Mouse (Mus musculus) forebrain, embryonic 12.5 days (tissue): ENCODE data around the gene Ces3a. TPM values are rescaled to one million over a fixed set of nuclear protein-coding genes. Genes with fewer than 3 reads are reported as not detected.

Source experiments
- ATAC-seq: fragments of 200-750 bp; cut with Nextera tagmentation; 2 replicates; pipeline ENCODE4 v1.8.0; 2017; ENCODE audit warnings: moderate TSS enrichment; ENCODE audit not compliant: low FRiP score
- H3K27ac ChIP-seq: fragments of 300-500 bp; sonication (generic); 2 replicates; pipeline ENCODE4 v1.5.1; 2016; ENCODE audit warnings: mild to moderate bottlenecking
- H3K27me3 ChIP-seq: fragments of 300-500 bp; sonication (generic); 2 replicates; pipeline ENCODE4 v1.6.1; 2016; ENCODE audit warnings: mild to moderate bottlenecking
- H3K36me3 ChIP-seq: fragments of 300-500 bp; sonication (generic); replicated peaks from 2 replicates; pipeline ENCODE4 v1.6.1; 2016; ENCODE audit warnings: mild to moderate bottlenecking
- H3K4me1 ChIP-seq: fragments of 300-500 bp; sonication (generic); 2 replicates; pipeline ENCODE4 v1.6.1; 2016
- H3K4me2 ChIP-seq: fragments of 300-500 bp; sonication (generic); 2 replicates; pipeline ENCODE4 v1.6.1; 2016; ENCODE audit warnings: mild to moderate bottlenecking, moderate library complexity
- H3K4me3 ChIP-seq: fragments of 300-500 bp; sonication (generic); replicated peaks from 2 replicates; pipeline ENCODE4 v1.5.1; 2016; ENCODE audit warnings: mild to moderate bottlenecking
- H3K9ac ChIP-seq: fragments of 300-500 bp; sonication (generic); 2 replicates; pipeline ENCODE4 v1.6.1; 2016; ENCODE audit warnings: mild to moderate bottlenecking
- H3K9me3 ChIP-seq: fragments of 300-500 bp; sonication (generic); 2 replicates; pipeline ENCODE4 v1.6.1; 2016
- WGBS: fragments of 180-500 bp; shearing (Covaris S2); methylation state at CpG from one replicate; pipeline ENCODE4 v1.1.7; 2016; 5-methylcytosine and 5-hydroxymethylcytosine counted together
- polyA plus RNA-seq: library from polyadenylated mRNA; unstranded; fragments of >200 nt; fragmentation: Nextera tagmentation; extraction: Ambion mirVana; gene quantifications from 2 replicates; pipeline ENCODE4 v1.2.1, GENCODE M21; 2016

Ces3a gene
- polyA plus RNA-seq, result not detected in 2 replicates

GRCm38 (mm10) chr8:105048371-105048854 is at the start of gene Ces3a:
Gene Ces3a (plus strand): TSS chr8:105048601.
- Histone ChIP-seq H3K9me3 (no peaks in the 10 kb centered on the region), H3K27me3 (no peaks in the 10 kb centered on the region), H3K4me2 (no peak within 1 kb of the TSS), H3K36me3 (no peaks in the 10 kb centered on the region), H3K9ac (no peak within 1 kb of the TSS), H3K4me3 (no peak within 1 kb of the TSS), H3K4me1 (no peaks in the 10 kb centered on the region), H3K27ac (no peak within 1 kb of the TSS)
- WGBS, result 76% methylated on average over 3 of the region's 3 CpGs
- ATAC-seq, result no peak

GRCm38 (mm10) chr8:104999183-104999582 is 49.2 kb upstream of the Ces3a start:
- Histone ChIP-seq H3K36me3 (no peaks in the 10 kb centered on the region), H3K4me1 (no peaks in the 10 kb centered on the region), H3K4me3 (no peak overlapping the region), H3K9me3 (no peaks in the 10 kb centered on the region), H3K9ac (no peak overlapping the region), H3K27ac (no peak overlapping the region), H3K4me2 (no peak overlapping the region), H3K27me3 (no peaks in the 10 kb centered on the region)
- 91% methylated on average over 6 of the region's 6 CpGs for WGBS
- no peak for ATAC-seq

- Histone ChIP-seq H3K27ac (no peak within 1 kb of the TSS), H3K27me3 (no peaks in the 10 kb centered on the region), H3K9me3 (no peaks in the 10 kb centered on the region), H3K4me3 (no peak within 1 kb of the TSS), H3K4me1 (no peaks in the 10 kb centered on the region), H3K9ac (no peak within 1 kb of the TSS), H3K4me2 (no peak within 1 kb of the TSS), H3K36me3 (no peaks in the 10 kb centered on the region)
- 88% methylated on average over 7 of the region's 7 CpGs for WGBS
- no peak for ATAC-seq
Measured at GRCm38 (mm10) chr8:105000586-105000985, 47.8 kb upstream of the Ces3a start, which contains the start of gene Ces2h. Gene Ces2h (plus strand): TSS chr8:105000853.

- Histone ChIP-seq H3K9me3 (no peaks in the 10 kb centered on the region), H3K9ac (no peak overlapping the region), H3K4me3 (no peak overlapping the region), H3K36me3 (no peaks in the 10 kb centered on the region), H3K27ac (no peak overlapping the region), H3K27me3 (no peaks in the 10 kb centered on the region), H3K4me2 (no peak overlapping the region), H3K4me1 (no peaks in the 10 kb centered on the region)
- no peak for ATAC-seq
- WGBS, result 90% methylated on average over 2 of the region's 2 CpGs
Measured at GRCm38 (mm10) chr8:105010000-105010399, 38.4 kb upstream of the Ces3a start.

- no peaks in the 10 kb centered on the region for H3K36me3 ChIP-seq
- ATAC-seq, result no peak
- no peak overlapping the region for H3K27ac ChIP-seq
- H3K4me1 ChIP-seq, result no peaks in the 10 kb centered on the region
- no peaks in the 10 kb centered on the region for H3K27me3 ChIP-seq
- no peak overlapping the region for H3K4me2 ChIP-seq
- H3K9me3 ChIP-seq, result no peaks in the 10 kb centered on the region
- no peak overlapping the region for H3K4me3 ChIP-seq
- H3K9ac ChIP-seq, result no peak overlapping the region
- 79% methylated on average over 12 of the region's 12 CpGs for WGBS
Measured at GRCm38 (mm10) chr8:105011136-105011535, 37.3 kb upstream of the Ces3a start.

GRCm38 (mm10) chr8:105014391-105014790 is 34.0 kb upstream of the Ces3a start:
- 91% methylated on average over 5 of the region's 5 CpGs for WGBS
- H3K9ac ChIP-seq, result no peak overlapping the region
- H3K27me3 ChIP-seq, result no peaks in the 10 kb centered on the region
- no peak overlapping the region for H3K4me2 ChIP-seq
- no peaks in the 10 kb centered on the region for H3K9me3 ChIP-seq
- no peaks in the 10 kb centered on the region for H3K4me1 ChIP-seq
- no peak overlapping the region for H3K4me3 ChIP-seq
- H3K36me3 ChIP-seq, result no peaks in the 10 kb centered on the region
- no peak for ATAC-seq
- H3K27ac ChIP-seq, result no peak overlapping the region

- Histone ChIP-seq H3K4me2 (no peak overlapping the region), H3K27me3 (no peaks in the 10 kb centered on the region), H3K27ac (no peak overlapping the region), H3K9me3 (no peaks in the 10 kb centered on the region), H3K4me3 (no peak overlapping the region), H3K36me3 (no peaks in the 10 kb centered on the region), H3K4me1 (no peaks in the 10 kb centered on the region), H3K9ac (no peak overlapping the region)
- no peak for ATAC-seq
- WGBS, result 92% methylated on average over 1 of the region's 1 CpGs
Measured at GRCm38 (mm10) chr8:105021954-105022353, 26.4 kb upstream of the Ces3a start.

- no peak overlapping the region for H3K9ac ChIP-seq
- no peaks in the 10 kb centered on the region for H3K27me3 ChIP-seq
- no peaks in the 10 kb centered on the region for H3K4me1 ChIP-seq
- WGBS, result 59% methylated on average over 1 of the region's 1 CpGs
- H3K27ac ChIP-seq, result no peak overlapping the region
- no peak overlapping the region for H3K4me3 ChIP-seq
- no peak for ATAC-seq
- H3K9me3 ChIP-seq, result no peaks in the 10 kb centered on the region
- no peak overlapping the region for H3K4me2 ChIP-seq
- no peaks in the 10 kb centered on the region for H3K36me3 ChIP-seq
Measured at GRCm38 (mm10) chr8:105023087-105023486, 25.3 kb upstream of the Ces3a start.

- no peak overlapping the region for H3K27ac ChIP-seq
- no peaks in the 10 kb centered on the region for H3K9me3 ChIP-seq
- no peaks in the 10 kb centered on the region for H3K27me3 ChIP-seq
- H3K4me2 ChIP-seq, result no peak overlapping the region
- H3K36me3 ChIP-seq, result no peaks in the 10 kb centered on the region
- H3K4me3 ChIP-seq, result no peak overlapping the region
- no peak overlapping the region for H3K9ac ChIP-seq
- ATAC-seq, result no peak
- 69% methylated on average over 2 of the region's 2 CpGs for WGBS
- no peaks in the 10 kb centered on the region for H3K4me1 ChIP-seq
Measured at GRCm38 (mm10) chr8:105025050-105025449, 23.4 kb upstream of the Ces3a start.

- H3K4me2 ChIP-seq, result no peak overlapping the region
- no peaks in the 10 kb centered on the region for H3K9me3 ChIP-seq
- H3K4me1 ChIP-seq, result no peaks in the 10 kb centered on the region
- no peak overlapping the region for H3K4me3 ChIP-seq
- no peak overlapping the region for H3K27ac ChIP-seq
- 80% methylated on average over 1 of the region's 1 CpGs for WGBS
- ATAC-seq, result no peak
- H3K9ac ChIP-seq, result no peak overlapping the region
- no peaks in the 10 kb centered on the region for H3K36me3 ChIP-seq
- no peaks in the 10 kb centered on the region for H3K27me3 ChIP-seq
Measured at GRCm38 (mm10) chr8:105043510-105043909, 4.9 kb upstream of the Ces3a start.

- no peak for ATAC-seq
Measured at GRCm38 (mm10) chr8:105045824-105046401, 2.5 kb upstream of the Ces3a start.

GRCm38 (mm10) chr8:105056211-105056610 is 7.8 kb downstream of the Ces3a start:
- no peak for ATAC-seq
- Histone ChIP-seq H3K36me3 (no peaks in the 10 kb centered on the region), H3K27me3 (no peaks in the 10 kb centered on the region), H3K4me3 (no peak overlapping the region), H3K9ac (no peak overlapping the region), H3K4me1 (no peaks in the 10 kb centered on the region), H3K27ac (no peak overlapping the region), H3K4me2 (no peak overlapping the region), H3K9me3 (no peaks in the 10 kb centered on the region)
- 91% methylated on average over 4 of the region's 4 CpGs for WGBS

More at GRCm38 (mm10) chr8:105045824-105046401, 2.5 kb upstream of the Ces3a start:
- Histone ChIP-seq H3K36me3 (no peaks in the 10 kb centered on the region), H3K4me3 (no peak overlapping the region), H3K27me3 (no peaks in the 10 kb centered on the region), H3K9me3 (no peaks in the 10 kb centered on the region), H3K27ac (no peak overlapping the region), H3K9ac (no peak overlapping the region), H3K4me2 (no peak overlapping the region), H3K4me1 (no peaks in the 10 kb centered on the region)
- 88% methylated on average over 3 of the region's 3 CpGs for WGBS

- peaks cover 3% of the 10 kb centered on the region; the same call in 1 of the 2 replicates for H3K9me3 ChIP-seq
- no peak for ATAC-seq
- H3K9ac ChIP-seq, result no peak overlapping the region
- no peak overlapping the region for H3K4me3 ChIP-seq
- H3K27ac ChIP-seq, result no peak overlapping the region
- no peaks in the 10 kb centered on the region for H3K27me3 ChIP-seq
- no peaks in the 10 kb centered on the region for H3K36me3 ChIP-seq
- no peaks in the 10 kb centered on the region for H3K4me1 ChIP-seq
- no peak overlapping the region for H3K4me2 ChIP-seq
Measured at GRCm38 (mm10) chr8:105060056-105060455, 11.7 kb downstream of the Ces3a start.
